Mouse (Mus musculus): ENCODE data around the gene Gabarapl1. TPM values are rescaled to one million over a fixed set of nuclear protein-coding genes. Genes with fewer than 3 reads are reported as not detected.

Gene Gabarapl1
- 177 TPM for polyA plus RNA-seq (2014; fragmentation: Illumina TruSeq; extraction: RNeasy Lipid Tissue Mini Kit (QIAGEN cat#74804); ENCODE audit: low read depth, low replicate concordance)

GRCm38 (mm10) chr6:129532942-129533860 is at the start of gene Gabarapl1:
Gene Gabarapl1, plus strand, starts transcription at chr6:129533160.

DNA sequence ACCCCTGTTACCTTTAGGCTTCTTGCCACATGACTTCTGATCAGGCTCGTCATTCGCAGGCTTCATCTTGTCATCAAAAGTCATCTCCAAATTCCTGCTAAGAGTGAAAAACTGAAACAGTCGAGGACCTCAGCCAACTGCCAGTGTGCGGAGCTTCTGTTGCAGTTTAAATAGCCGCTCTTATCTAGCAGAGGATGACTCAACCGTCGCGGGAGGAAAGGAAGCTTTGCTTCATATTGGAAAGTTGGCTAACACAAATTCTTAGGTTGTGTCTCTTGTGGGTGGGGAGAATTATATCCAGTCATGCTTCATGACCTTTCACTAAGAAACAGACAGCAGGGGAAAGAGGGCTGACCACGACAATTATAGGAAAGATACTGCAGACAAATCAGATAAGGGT is 25.9 kb upstream of the Gabarapl1 start, which contains the start of gene Olr1:
Olr1 (minus strand) TSS at position 142 of the 400 bp plus-strand sequence.

DNA sequence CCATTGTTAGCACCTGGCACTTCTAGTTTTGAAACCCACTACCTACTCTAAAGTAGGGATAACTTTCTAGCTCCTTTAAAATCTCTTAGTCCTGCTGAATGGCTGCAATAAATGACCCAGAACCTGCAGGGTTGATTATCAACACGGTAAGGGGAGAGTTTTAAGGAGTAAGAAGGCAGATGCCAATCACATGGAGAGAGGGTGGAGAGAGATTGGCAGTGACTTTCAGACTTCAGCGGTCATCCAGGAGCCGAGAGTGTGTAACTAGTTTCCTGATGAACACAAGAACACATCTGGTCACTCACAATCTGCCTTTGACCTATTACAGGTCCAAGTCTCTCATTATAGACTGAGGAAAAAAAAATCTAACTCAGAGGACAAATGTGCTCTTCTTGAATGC is 20.6 kb upstream of the Gabarapl1 start, which contains the start of gene Tmem52b:
Tmem52b (plus strand) TSS at position 189 of the 400 bp plus-strand sequence.

GRCm38 (mm10) chr6:129577605-129578004 is 44.6 kb downstream of the Gabarapl1 start, which contains the start of gene Klre1:
Gene Klre1, plus strand, starts transcription at chr6:129577905.

DNA sequence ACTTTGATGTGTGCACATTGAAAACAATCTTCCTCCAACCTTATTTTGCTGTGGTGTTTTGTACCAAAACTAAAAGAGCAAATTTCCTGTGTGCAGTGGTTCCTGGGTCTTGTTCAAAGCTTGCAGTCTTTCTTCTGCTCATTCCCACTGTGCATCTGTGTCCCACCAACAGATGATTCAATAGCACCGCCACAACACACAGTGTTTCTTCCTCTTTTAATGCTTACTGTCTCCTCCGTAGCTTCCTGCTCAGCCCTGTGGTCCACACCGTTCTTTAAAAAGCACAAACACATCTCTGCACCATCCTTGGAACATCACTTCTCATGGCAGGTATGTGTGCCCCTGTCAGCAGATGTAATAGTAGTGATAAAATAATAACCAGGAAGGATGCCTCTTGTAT is 58.5 kb downstream of the Gabarapl1 start, which contains the start of gene Klrd1:
Klrd1 (plus strand) TSS at position 275 of the 400 bp plus-strand sequence.

Other genes starting within 250 kb of the Gabarapl1 start
- gene 4922502D21Rik, start 201.4 kb upstream of the Gabarapl1 start, polyA plus RNA-seq (2014; fragmentation: Illumina TruSeq; extraction: RNeasy Lipid Tissue Mini Kit (QIAGEN cat#74804); ENCODE audit: low read depth, low replicate concordance) = 20.7 TPM
- 6.0 TPM for gene Clec12a, start 190.5 kb upstream of the Gabarapl1 start, polyA plus RNA-seq (2014; fragmentation: Illumina TruSeq; extraction: RNeasy Lipid Tissue Mini Kit (QIAGEN cat#74804); ENCODE audit: low read depth, low replicate concordance)
- 0.55 TPM for gene Clec12b, start 147.3 kb upstream of the Gabarapl1 start, polyA plus RNA-seq (2014; fragmentation: Illumina TruSeq; extraction: RNeasy Lipid Tissue Mini Kit (QIAGEN cat#74804); ENCODE audit: low read depth, low replicate concordance)
- not detected for gene Clec1b, start 135.9 kb upstream of the Gabarapl1 start, polyA plus RNA-seq (2014; fragmentation: Illumina TruSeq; extraction: RNeasy Lipid Tissue Mini Kit (QIAGEN cat#74804); ENCODE audit: low read depth, low replicate concordance)
- 2.1 TPM for gene Clec9a, start 124.3 kb upstream of the Gabarapl1 start, polyA plus RNA-seq (2014; fragmentation: Illumina TruSeq; extraction: RNeasy Lipid Tissue Mini Kit (QIAGEN cat#74804); ENCODE audit: low read depth, low replicate concordance)
- gene Clec1a, start 81.2 kb upstream of the Gabarapl1 start, polyA plus RNA-seq (2014; fragmentation: Illumina TruSeq; extraction: RNeasy Lipid Tissue Mini Kit (QIAGEN cat#74804); ENCODE audit: low read depth, low replicate concordance) = 2.6 TPM
- 0.38 TPM for gene Olr1, start 26.0 kb upstream of the Gabarapl1 start, polyA plus RNA-seq (2014; fragmentation: Illumina TruSeq; extraction: RNeasy Lipid Tissue Mini Kit (QIAGEN cat#74804); ENCODE audit: low read depth, low replicate concordance)
- gene Tmem52b, start 20.6 kb upstream of the Gabarapl1 start, polyA plus RNA-seq (2014; fragmentation: Illumina TruSeq; extraction: RNeasy Lipid Tissue Mini Kit (QIAGEN cat#74804); ENCODE audit: low read depth, low replicate concordance) = not detected
- gene Klre1, start 44.7 kb downstream of the Gabarapl1 start, polyA plus RNA-seq (2014; fragmentation: Illumina TruSeq; extraction: RNeasy Lipid Tissue Mini Kit (QIAGEN cat#74804); ENCODE audit: low read depth, low replicate concordance) = 0.68 TPM
- gene Klrd1, start 58.6 kb downstream of the Gabarapl1 start, polyA plus RNA-seq (2014; fragmentation: Illumina TruSeq; extraction: RNeasy Lipid Tissue Mini Kit (QIAGEN cat#74804); ENCODE audit: low read depth, low replicate concordance) = 2.8 TPM
- gene Klrk1, start 90.7 kb downstream of the Gabarapl1 start, polyA plus RNA-seq (2014; fragmentation: Illumina TruSeq; extraction: RNeasy Lipid Tissue Mini Kit (QIAGEN cat#74804); ENCODE audit: low read depth, low replicate concordance) = 3.0 TPM
- not detected for gene Klrc3, start 110.2 kb downstream of the Gabarapl1 start, polyA plus RNA-seq (2014; fragmentation: Illumina TruSeq; extraction: RNeasy Lipid Tissue Mini Kit (QIAGEN cat#74804); ENCODE audit: low read depth, low replicate concordance)
- 0.15 TPM for gene Klrc2, start 127.5 kb downstream of the Gabarapl1 start, polyA plus RNA-seq (2014; fragmentation: Illumina TruSeq; extraction: RNeasy Lipid Tissue Mini Kit (QIAGEN cat#74804); ENCODE audit: low read depth, low replicate concordance)
- 0.27 TPM for gene Klrc1, start 145.8 kb downstream of the Gabarapl1 start, polyA plus RNA-seq (2014; fragmentation: Illumina TruSeq; extraction: RNeasy Lipid Tissue Mini Kit (QIAGEN cat#74804); ENCODE audit: low read depth, low replicate concordance)
- 0.68 TPM for gene Klri1, start 184.0 kb downstream of the Gabarapl1 start, polyA plus RNA-seq (2014; fragmentation: Illumina TruSeq; extraction: RNeasy Lipid Tissue Mini Kit (QIAGEN cat#74804); ENCODE audit: low read depth, low replicate concordance)
- 0.12 TPM for gene Klri2, start 207.3 kb downstream of the Gabarapl1 start, polyA plus RNA-seq (2014; fragmentation: Illumina TruSeq; extraction: RNeasy Lipid Tissue Mini Kit (QIAGEN cat#74804); ENCODE audit: low read depth, low replicate concordance)